Mouse (Mus musculus) cortical plate, adult 2 months (tissue): ENCODE results near the gene Ngfr.

Experiments
- CTCF ChIP-seq: fragments of 200-500 bp; IDR thresholded peaks from 2 replicates; pipeline ENCODE4 v1.5.1; 2011; ENCODE audit warnings: mild to moderate bottlenecking, control low read depth, low read length; ENCODE audit not compliant: insufficient read depth; ENCODE audit errors: extremely low read depth
- POLR2A ChIP-seq: fragments of 200-500 bp; IDR thresholded peaks from 2 replicates; pipeline ENCODE4 v1.6.1; 2011; ENCODE audit warnings: mild to moderate bottlenecking, low read length, control low read depth; ENCODE audit not compliant: insufficient read depth; ENCODE audit errors: extremely low read depth

DNA sequence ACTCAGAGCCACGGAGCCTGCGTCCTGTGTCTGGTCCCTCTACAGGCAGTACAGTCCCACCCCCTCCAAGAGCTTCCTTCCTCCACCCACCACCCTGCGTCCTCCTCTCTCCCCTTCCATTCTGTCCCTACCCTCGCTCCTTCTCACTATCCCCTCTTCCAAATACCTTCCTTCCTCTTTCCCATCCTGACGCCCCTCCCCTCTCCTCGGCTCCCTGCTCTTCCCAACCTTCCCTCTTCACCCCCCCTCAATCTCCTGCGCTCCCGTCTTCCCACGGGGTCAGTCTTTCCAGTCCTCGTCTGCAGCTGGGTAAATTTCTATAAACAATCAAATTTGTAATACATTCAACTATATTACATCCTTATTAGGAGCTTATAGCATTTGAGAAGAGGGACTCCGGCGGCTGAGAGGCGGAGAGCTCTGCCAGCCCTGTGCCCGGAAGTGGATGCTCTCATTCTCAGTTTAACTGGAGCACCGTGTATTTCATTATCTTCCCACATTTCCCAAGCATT is 22.9 kb upstream of the Ngfr start:
- TF ChIP-seq CTCF: no peak
- no peak for TF ChIP-seq POLR2A
